Mouse (Mus musculus): ENCODE results near the gene Eif3f. TPM values are rescaled to one million over a fixed set of nuclear protein-coding genes. Genes with fewer than 3 reads are reported as not detected.

Gene Eif3f
- total RNA-seq, 1 experiment from 2014 or later: 58.0 TPM

DNA sequence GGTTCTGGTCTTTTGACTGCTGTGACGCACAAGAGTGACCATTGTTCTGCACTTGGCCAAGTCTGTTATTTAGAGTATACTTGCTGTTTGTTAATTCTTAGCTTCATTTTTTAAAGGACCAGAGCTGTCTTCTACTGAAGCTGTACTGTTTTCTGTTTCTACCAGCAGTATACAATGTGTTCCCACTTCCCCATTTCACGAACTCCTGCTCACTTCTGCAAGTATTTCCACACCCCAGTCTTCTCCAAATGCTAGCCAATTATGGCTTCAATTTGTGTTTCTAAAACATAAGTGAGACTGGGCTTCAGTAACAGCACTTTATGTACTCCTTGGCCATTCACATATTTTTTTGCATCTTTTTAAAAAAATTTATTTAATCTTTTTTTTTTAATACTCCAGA lies 23.5 kb downstream of the Eif3f start:
- ATAC-seq (replicated peaks; ENCODE audit: insufficient number of reproducible peaks, low FRiP score, low TSS enrichment, poor library complexity, severe bottlenecking): no peak

DNA sequence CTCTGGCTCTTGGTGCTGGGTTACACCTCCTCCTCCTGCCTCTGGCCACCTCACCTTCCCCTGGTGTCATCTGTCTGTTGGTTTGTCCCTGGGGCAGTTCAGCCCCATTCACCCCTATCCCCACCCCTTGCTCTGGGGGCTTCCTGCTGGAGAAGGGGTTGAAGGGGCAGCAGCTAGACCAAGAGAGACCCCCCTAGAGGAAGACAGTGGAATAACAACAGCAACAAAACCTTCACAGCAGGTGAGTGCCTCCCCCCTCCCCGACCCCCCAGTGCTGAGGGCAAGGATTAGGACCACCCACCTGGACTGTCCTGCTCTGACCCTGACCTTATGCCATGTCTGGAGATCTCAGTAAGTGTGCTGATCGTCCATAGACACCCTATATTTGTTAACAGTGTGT lies 31.8 kb downstream of the Eif3f start:
- ATAC-seq (replicated peaks; ENCODE audit: insufficient number of reproducible peaks, low FRiP score, low TSS enrichment, poor library complexity, severe bottlenecking): no peak

DNA sequence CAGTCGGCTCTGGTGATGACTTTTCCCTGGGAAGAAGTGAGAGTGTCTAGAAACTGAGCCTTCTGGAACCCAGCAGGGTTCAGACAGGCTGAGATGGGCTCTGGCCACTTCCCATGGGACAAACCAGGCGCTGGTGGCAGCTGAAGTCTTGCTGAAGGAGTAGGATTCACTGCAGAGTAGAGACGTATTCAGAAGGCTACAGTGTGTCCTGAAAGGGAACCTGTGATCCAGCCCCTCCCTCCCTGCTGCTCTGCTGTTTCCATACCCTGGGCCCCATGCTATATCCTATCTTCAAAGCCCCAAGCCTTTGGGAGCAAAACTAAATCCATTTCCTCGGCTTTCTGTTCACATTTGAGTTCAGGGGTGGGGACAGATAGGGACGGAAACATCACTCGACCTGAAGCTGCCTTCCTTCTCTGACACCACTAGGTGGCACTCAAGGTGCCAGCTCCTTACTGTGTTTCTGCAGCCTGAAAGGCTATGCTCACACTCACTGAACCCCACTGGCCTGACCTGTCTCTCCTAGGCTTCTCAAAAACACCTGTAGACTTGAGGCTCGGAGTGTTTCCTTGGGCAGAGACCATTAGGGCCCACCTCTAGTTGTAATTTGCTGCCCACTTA lies 32.6 kb downstream of the Eif3f start:
- ATAC-seq (replicated peaks; ENCODE audit: insufficient number of reproducible peaks, low FRiP score, low TSS enrichment, poor library complexity, severe bottlenecking): no peak; the same call in 1 of the 2 replicates

DNA sequence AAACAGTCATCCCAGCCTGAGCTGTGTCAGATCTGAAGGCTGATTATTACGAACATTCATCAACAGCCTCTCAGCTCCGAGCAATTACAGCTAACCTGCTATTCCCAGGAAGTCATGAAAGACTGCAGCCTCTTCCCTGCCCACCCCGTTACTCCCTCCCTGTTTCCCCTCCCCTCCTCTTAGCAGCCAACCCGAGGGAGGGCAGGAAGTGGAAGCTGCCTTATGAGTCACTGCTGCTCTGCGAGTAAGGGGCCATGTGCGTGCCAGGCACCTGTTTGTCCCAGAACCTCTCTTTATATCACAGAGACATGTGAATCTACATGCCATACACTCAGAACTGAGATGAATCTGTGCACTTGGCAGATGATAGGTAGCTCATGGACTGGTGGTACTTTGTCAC lies 34.0 kb downstream of the Eif3f start:
- ATAC-seq (replicated peaks; ENCODE audit: insufficient number of reproducible peaks, low FRiP score, low TSS enrichment, poor library complexity, severe bottlenecking): no peak

DNA sequence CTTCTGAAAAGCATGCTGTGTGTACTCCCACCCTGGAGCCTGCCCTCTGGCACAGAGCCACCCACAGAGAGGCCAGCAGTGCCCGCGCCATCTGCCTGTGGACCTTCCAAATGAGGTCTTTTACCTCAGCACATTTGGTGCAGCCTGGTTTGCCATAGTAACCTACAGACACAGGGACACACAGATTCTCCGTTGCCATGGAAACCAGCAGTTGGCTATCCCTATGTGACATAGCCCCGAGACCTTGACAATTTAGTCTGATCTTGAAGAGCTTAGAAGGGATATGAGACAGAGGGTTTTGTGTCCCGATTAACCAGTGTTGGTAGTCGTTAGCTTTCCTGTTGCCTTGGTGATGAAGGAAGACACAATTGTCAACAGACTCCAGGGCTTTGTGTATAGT lies 38.1 kb downstream of the Eif3f start:
- ATAC-seq (replicated peaks; ENCODE audit: insufficient number of reproducible peaks, low FRiP score, low TSS enrichment, poor library complexity, severe bottlenecking): no peak

DNA sequence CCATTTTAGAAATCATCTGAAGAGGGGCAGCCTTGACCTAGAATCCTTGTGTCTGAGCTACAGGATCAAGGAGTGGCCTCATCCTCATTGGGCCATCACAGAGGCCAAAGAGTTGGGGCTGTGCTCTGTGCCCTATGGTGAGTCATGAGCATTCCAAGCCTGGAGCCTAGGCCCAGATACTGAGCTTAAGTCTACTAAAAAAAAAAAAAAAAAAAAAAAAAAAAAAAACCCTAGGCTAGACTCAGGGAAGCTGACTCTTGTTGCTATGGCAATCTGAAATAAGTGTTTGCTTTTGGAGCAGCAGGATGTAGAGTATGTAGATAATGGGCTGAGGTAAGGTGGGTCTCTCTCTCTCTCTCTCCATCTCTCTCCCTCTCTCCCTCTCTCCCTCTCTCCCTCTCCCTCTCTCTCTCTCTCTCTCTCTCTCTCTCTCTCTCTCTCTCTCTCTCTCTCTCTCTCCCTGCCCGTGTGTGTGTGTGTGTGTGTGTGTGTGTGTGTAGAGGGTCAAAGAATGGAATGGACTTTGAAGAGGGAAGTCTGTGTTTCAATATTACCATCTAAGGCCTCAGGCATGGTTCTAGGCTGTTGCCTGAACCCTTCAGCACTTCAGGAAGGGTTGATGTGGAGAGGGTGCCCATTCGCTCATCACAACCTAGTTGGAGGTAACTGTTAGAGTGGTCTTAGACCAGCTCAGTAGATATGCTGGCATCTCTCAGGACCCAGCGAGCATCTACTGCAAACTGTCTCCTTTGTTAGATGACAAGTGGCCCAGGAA lies 51.9 kb downstream of the Eif3f start:
- ATAC-seq (replicated peaks; ENCODE audit: insufficient number of reproducible peaks, low FRiP score, low TSS enrichment, poor library complexity, severe bottlenecking): no peak

DNA sequence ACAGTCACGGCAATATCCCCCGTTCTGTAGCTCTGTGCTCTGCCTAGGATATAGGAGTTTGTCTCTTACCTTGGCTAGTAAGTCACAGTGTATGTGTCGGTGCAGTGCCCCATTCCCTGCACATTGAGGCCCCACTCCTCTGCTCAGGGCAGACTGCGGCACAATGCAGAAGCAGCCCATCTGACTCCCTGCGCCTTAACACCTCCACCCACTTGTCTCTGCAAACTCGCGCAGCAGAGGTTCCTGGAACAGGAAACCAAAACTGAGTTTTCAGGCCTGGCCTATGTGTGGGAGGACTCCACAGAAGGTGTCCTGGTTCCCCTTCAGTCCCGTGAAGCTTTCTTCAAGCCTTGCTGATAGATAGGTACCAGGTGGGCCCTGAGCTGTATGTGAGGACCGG lies 57.0 kb downstream of the Eif3f start:
- ATAC-seq (replicated peaks; ENCODE audit: insufficient number of reproducible peaks, low FRiP score, low TSS enrichment, poor library complexity, severe bottlenecking): no peak

Other genes starting within 250 kb of the Eif3f start
- 0.96 TPM in 1 of 3 replicates, not detected in the others for gene Olfr512, start 221.1 kb upstream of the Eif3f start, total RNA-seq (2017)
- gene Olfr513, start 183.4 kb upstream of the Eif3f start, total RNA-seq (2017): not detected in 3 replicates
- gene Olfr514, start 108.4 kb upstream of the Eif3f start, total RNA-seq (2017): not detected in 3 replicates
- not detected in 3 replicates for gene Olfr516, start 83.9 kb upstream of the Eif3f start, total RNA-seq (2017)
- gene Olfr517, start 62.0 kb upstream of the Eif3f start, total RNA-seq (2017): not detected in 3 replicates
- gene Olfr518, start 49.4 kb upstream of the Eif3f start, total RNA-seq (2017): not detected in 3 replicates
- not detected in 3 replicates for gene Olfr519, start 40.0 kb upstream of the Eif3f start, total RNA-seq (2017)
- 1.2 to 2.4 TPM (median 1.4 TPM) in 3 replicates for gene Nlrp10, start 4.2 kb upstream of the Eif3f start, total RNA-seq (2017)
- gene Tub, start 15.9 kb downstream of the Eif3f start, total RNA-seq (2017): 0.19 to 0.49 TPM (median 0.21 TPM) in 3 replicates
- gene Ric3, start 148.9 kb downstream of the Eif3f start, total RNA-seq (2017): 0.32 to 2.3 TPM in 2 of 3 replicates, not detected in the other
- gene Lmo1, start 240.8 kb downstream of the Eif3f start, total RNA-seq (2017): 1.2 to 3.0 TPM (median 1.2 TPM) in 3 replicates